Mouse (Mus musculus) heart, adult 2 months (tissue): ENCODE measurements around the gene Ncf2.

ENCODE experiments used
- CTCF ChIP-seq: fragments of 200-600 bp; IDR thresholded peaks from 2 replicates; pipeline ENCODE4 v1.8.1; 2022; ENCODE audit warnings: antibody characterized with exemption, mild to moderate bottlenecking, moderate library complexity
- POLR2A ChIP-seq: fragments of 200-500 bp; IDR thresholded peaks from 2 replicates; pipeline ENCODE4 v1.6.1; 2011; ENCODE audit warnings: mild to moderate bottlenecking, low read depth, low read length, control low read depth; ENCODE audit not compliant: insufficient read depth

- TF ChIP-seq POLR2A = no peak
- TF ChIP-seq CTCF = no peak
Measured at GRCm38 (mm10) chr1:152821746-152822145, 21.8 kb downstream of the Ncf2 start.
